Mouse (Mus musculus) stomach, postnatal 0 days (tissue): Measurements from ENCODE around the gene Snrpb.

Source experiments
- CTCF ChIP-seq: IDR thresholded peaks from 2 replicates; pipeline ENCODE4 v1.5.1; 2016; ENCODE audit warnings: antibody characterized with exemption, low read depth, mild to moderate bottlenecking, moderate library complexity
- EP300 ChIP-seq: optimal IDR thresholded peaks from 2 replicates; pipeline ENCODE3; 2016; ENCODE audit warnings: antibody characterized with exemption

DNA sequence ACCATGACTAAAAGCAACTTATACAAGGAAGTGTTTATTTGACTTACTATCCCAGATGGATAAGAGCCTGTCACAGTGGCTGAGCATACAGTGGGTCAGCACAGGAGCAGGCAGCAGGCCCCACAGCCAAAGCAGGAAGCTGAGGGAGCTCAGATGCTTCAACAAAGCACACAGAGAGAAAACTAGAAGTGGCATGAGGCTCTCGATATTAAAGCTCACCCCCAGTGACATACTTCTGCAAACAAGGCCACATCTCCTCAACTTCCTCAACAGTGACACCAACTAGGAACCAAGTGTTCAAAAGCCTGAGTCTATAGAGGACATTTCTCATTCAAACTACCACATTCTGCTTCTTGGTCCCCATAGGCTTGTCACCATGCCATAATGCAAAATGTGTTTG lies 49.5 kb downstream of the Snrpb start:
- TF ChIP-seq CTCF = no peak
- TF ChIP-seq EP300 = no peak
